ENCODE assay signal across 18 mouse cellular contexts in genomic region chr8:6657451-6657990, GRCm38 (mm10).
DNase-seq lines count a peak whose midpoint lies in the region; ATAC-seq and TF ChIP-seq lines count a peak whose summit lies in the region.
"Had no signal": no experiment of that assay in that cellular context is flagged by ENCODE, and none has a peak within 500 bp of the region (broad histone marks: within the 10 kb centered on the region; RNA-seq: fewer than 3 reads in every experiment).

No protein-coding gene starts in this region.

- H3K9me3 ChIP-seq in forebrain, embryonic 14.5 days (replicated peaks; ENCODE audit: control insufficient read depth, low read length) = no peaks in the 10 kb centered on the region
- no peaks in the 10 kb centered on the region for H3K9me3 ChIP-seq in forebrain, embryonic 13.5 days (replicated peaks)
- H3K9me3 ChIP-seq in limb, embryonic 14.5 days (ENCODE audit: control insufficient read depth, low read length) = no peaks in the 10 kb centered on the region
- no peaks in the 10 kb centered on the region for H3K9me3 ChIP-seq in limb, embryonic 10.5 days (replicated peaks)
- H3K9me3 ChIP-seq: embryonic facial prominence, embryonic 13.5 days; forebrain, embryonic 10.5 days; heart, embryonic 12.5 days; hindbrain, embryonic 15.5 days had no signal

- H3K4me1 ChIP-seq in forebrain, embryonic 14.5 days (ENCODE audit: control insufficient read depth, insufficient read depth, low read length) = no peaks in the 10 kb centered on the region
- H3K4me1 ChIP-seq in forebrain, embryonic 13.5 days = no peaks in the 10 kb centered on the region
- H3K4me1 ChIP-seq in limb, embryonic 14.5 days (ENCODE audit: control insufficient read depth, insufficient read depth, low read length) = no peaks in the 10 kb centered on the region
- no peaks in the 10 kb centered on the region for H3K4me1 ChIP-seq in limb, embryonic 10.5 days
- H3K4me1 ChIP-seq: embryonic facial prominence, embryonic 13.5 days; forebrain, embryonic 10.5 days; heart, embryonic 12.5 days; hindbrain, embryonic 15.5 days had no signal

- ATAC-seq in forebrain, embryonic 14.5 days = peak; percentile 37; the same call in 1 of the 2 replicates
- no peak for ATAC-seq in forebrain, embryonic 13.5 days
- no peak for ATAC-seq in limb, embryonic 14.5 days (ENCODE audit: low FRiP score, low read depth)
- ATAC-seq: intestine, embryonic 16.5 days had no signal

- TF ChIP-seq CTCF in brain, embryonic 14.5 days (IDR thresholded peaks at IDR 0.05; ENCODE audit: borderline replicate concordance, extremely low read depth, insufficient read depth, insufficient read length) = no peak

- H3K27me3 ChIP-seq in forebrain, embryonic 14.5 days (replicated peaks; ENCODE audit: control insufficient read depth, insufficient read depth, low read length) = no peaks in the 10 kb centered on the region
- no peaks in the 10 kb centered on the region for H3K27me3 ChIP-seq in forebrain, embryonic 13.5 days
- H3K27me3 ChIP-seq in limb, embryonic 14.5 days (ENCODE audit: control insufficient read depth, insufficient read depth, low read length) = no peaks in the 10 kb centered on the region
- no peaks in the 10 kb centered on the region for H3K27me3 ChIP-seq in limb, embryonic 10.5 days (ENCODE audit: low read depth, poor library complexity, severe bottlenecking)
- H3K27me3 ChIP-seq: embryonic facial prominence, embryonic 13.5 days; heart, embryonic 12.5 days; hindbrain, embryonic 15.5 days had no signal

- peak; percentile 67 for DNase-seq in forebrain, embryonic 14.5 days (ENCODE audit: low spot score)
- peak; percentile 16 for DNase-seq in limb, embryonic 14.5 days (ENCODE audit: low spot score)
- DNase-seq in limb, embryonic 10.5 days (ENCODE audit: low spot score) = no peak
- peak; percentile 78 for DNase-seq in brain, embryonic 14.5 days (ENCODE audit: low read depth)
- DNase-seq in fat pad, adult 2 months (ENCODE audit: extremely low read depth, low read depth, low spot score) = peak; percentile 98
- no peak for DNase-seq in kidney, postnatal 14 days
- DNase-seq: adrenal gland, adult 8-10 months; adrenal gland, postnatal 36 days; cerebellum, adult 11-12 months; cerebellum, adult 9-11 months; gastrocnemius, postnatal 10 days; kidney, adult 2 months had no signal

- H3K9ac ChIP-seq in forebrain, embryonic 14.5 days (ENCODE audit: low read length) = no peak overlapping the region
- H3K9ac ChIP-seq in forebrain, embryonic 13.5 days = no peak overlapping the region
- no peak overlapping the region for H3K9ac ChIP-seq in limb, embryonic 14.5 days (ENCODE audit: low read depth, low read length, severe bottlenecking)
- H3K9ac ChIP-seq: embryonic facial prominence, embryonic 13.5 days; heart, embryonic 12.5 days; hindbrain, embryonic 15.5 days had no signal

- no peak overlapping the region for H3K4me2 ChIP-seq in forebrain, embryonic 14.5 days (ENCODE audit: low read length)
- H3K4me2 ChIP-seq in forebrain, embryonic 13.5 days = no peak overlapping the region
- H3K4me2 ChIP-seq in limb, embryonic 14.5 days (replicated peaks; ENCODE audit: low read depth, low read length, severe bottlenecking) = no peak overlapping the region
- H3K4me2 ChIP-seq: embryonic facial prominence, embryonic 13.5 days; heart, embryonic 12.5 days; hindbrain, embryonic 15.5 days had no signal

- no peaks in the 10 kb centered on the region for H3K36me3 ChIP-seq in forebrain, embryonic 14.5 days (ENCODE audit: control insufficient read depth, insufficient read depth, low read length)
- no peaks in the 10 kb centered on the region for H3K36me3 ChIP-seq in forebrain, embryonic 13.5 days (ENCODE audit: poor library complexity, severe bottlenecking)
- H3K36me3 ChIP-seq in limb, embryonic 14.5 days (ENCODE audit: control insufficient read depth, insufficient read depth, low read length) = no peaks in the 10 kb centered on the region
- H3K36me3 ChIP-seq in limb, embryonic 10.5 days = no peaks in the 10 kb centered on the region
- H3K36me3 ChIP-seq: embryonic facial prominence, embryonic 13.5 days; forebrain, embryonic 10.5 days; heart, embryonic 12.5 days; hindbrain, embryonic 15.5 days had no signal

- 65% methylated on average over 3 of the region's 3 CpGs for WGBS in forebrain, embryonic 14.5 days
- 69% methylated on average over 3 of the region's 3 CpGs for WGBS in forebrain, embryonic 13.5 days
- WGBS in limb, embryonic 14.5 days = 50% methylated on average over 3 of the region's 3 CpGs
- WGBS in limb, embryonic 10.5 days = 83% methylated on average over 3 of the region's 3 CpGs

- TF ChIP-seq POLR2A in limb, embryonic 14.5 days (IDR thresholded peaks at IDR 0.05; ENCODE audit: borderline replicate concordance, extremely low read depth, insufficient read depth, insufficient read length) = no peak
- TF ChIP-seq POLR2A in brain, embryonic 14.5 days (IDR thresholded peaks at IDR 0.05; ENCODE audit: borderline replicate concordance, extremely low read depth, insufficient read depth, insufficient read length, poor library complexity, severe bottlenecking) = no peak

- no peak overlapping the region for H3K27ac ChIP-seq in forebrain, embryonic 14.5 days (ENCODE audit: low read depth, low read length)
- no peak overlapping the region for H3K27ac ChIP-seq in forebrain, embryonic 13.5 days
- no peak overlapping the region for H3K27ac ChIP-seq in limb, embryonic 14.5 days (replicated peaks; ENCODE audit: low read depth, low read length)
- no peak overlapping the region for H3K27ac ChIP-seq in limb, embryonic 10.5 days
- H3K27ac ChIP-seq: embryonic facial prominence, embryonic 13.5 days; forebrain, embryonic 10.5 days; hindbrain, embryonic 15.5 days had no signal

- no peak overlapping the region for H3K4me3 ChIP-seq in forebrain, embryonic 14.5 days (ENCODE audit: low read depth, low read length)
- no peak overlapping the region for H3K4me3 ChIP-seq in forebrain, embryonic 13.5 days
- H3K4me3 ChIP-seq in limb, embryonic 14.5 days (replicated peaks; ENCODE audit: low read length) = no peak overlapping the region
- no peak overlapping the region for H3K4me3 ChIP-seq in limb, embryonic 10.5 days
- H3K4me3 ChIP-seq: embryonic facial prominence, embryonic 13.5 days; forebrain, embryonic 10.5 days; heart, embryonic 12.5 days; hindbrain, embryonic 15.5 days had no signal

Comparison
In these comparisons a context has a peak if more than half of its experiments do, and no peak if none do; other contexts are left out.
1. DNase-seq: peak in forebrain, embryonic 14.5 days (single experiment), limb, embryonic 14.5 days (single experiment), brain, embryonic 14.5 days (single experiment) and fat pad, adult 2 months (single experiment); none in limb, embryonic 10.5 days (single experiment) and kidney, postnatal 14 days (single experiment).